Mouse (Mus musculus) CH12.LX (cell line): ENCODE measurements at regions not wholly inside any gene's neighbourhood (a gene's known extent, or its start where the extent isn't known, plus 50 kb on each side); places are given as distances from the start of the nearest gene placed in this dataset.

Experiments used
- CTCF ChIP-seq, 2 experiments: IDR thresholded peaks in 1 of 2; conservative IDR thresholded peaks in 1 of 2; 2 replicates each; pipeline ENCODE4 v1.5.1; 2011 to 2012; ENCODE audit warnings: low read depth in 2 of 2, low read length in 2 of 2, improper control_type of control experiment in 1 of 2, inconsistent platforms in 1 of 2, mild to moderate bottlenecking in 1 of 2, moderate library complexity in 1 of 2
- NRF1 ChIP-seq: IDR thresholded peaks from 2 replicates; pipeline ENCODE4 v1.6.1; 2014; ENCODE audit warnings: low read depth, mild to moderate bottlenecking, inconsistent platforms, low read length, improper control_type of control experiment, moderate library complexity
- RCOR1 ChIP-seq: conservative IDR thresholded peaks from 2 replicates; pipeline ENCODE4 v1.6.1; 2012; ENCODE audit warnings: low read depth, mild to moderate bottlenecking, inconsistent platforms, low read length, improper control_type of control experiment
- SMC3 ChIP-seq: IDR thresholded peaks from 2 replicates; pipeline ENCODE4 v1.6.1; 2011; ENCODE audit warnings: low read depth, low read length, improper control_type of control experiment
- TCF12 ChIP-seq: IDR thresholded peaks from 2 replicates; pipeline ENCODE4 v1.6.1; 2014; ENCODE audit warnings: low read depth, mild to moderate bottlenecking, inconsistent platforms, low read length, improper control_type of control experiment
- ZC3H11A ChIP-seq: IDR thresholded peaks from 2 replicates; pipeline ENCODE4 v1.6.1; 2012; ENCODE audit warnings: low read depth, mild to moderate bottlenecking, inconsistent platforms, low read length, improper control_type of control experiment

- TF ChIP-seq SMC3 (no peak), CTCF (conservative IDR thresholded peaks at IDR 0.05 in 1 of 2, IDR thresholded peaks at IDR 0.05 in 1 of 2; ENCODE audit: low read depth in 2 of 2, low read length in 2 of 2) (no peak), NRF1 (no peak), TCF12 (no peak), ZC3H11A (no peak), RCOR1 (no peak)
Observed at GRCm38 (mm10) chr13:40569461-40569860, 168.7 kb downstream of the Tfap2a start.
